Mouse (Mus musculus): ENCODE measurements around the gene Suz12.

Suz12 gene

DNA sequence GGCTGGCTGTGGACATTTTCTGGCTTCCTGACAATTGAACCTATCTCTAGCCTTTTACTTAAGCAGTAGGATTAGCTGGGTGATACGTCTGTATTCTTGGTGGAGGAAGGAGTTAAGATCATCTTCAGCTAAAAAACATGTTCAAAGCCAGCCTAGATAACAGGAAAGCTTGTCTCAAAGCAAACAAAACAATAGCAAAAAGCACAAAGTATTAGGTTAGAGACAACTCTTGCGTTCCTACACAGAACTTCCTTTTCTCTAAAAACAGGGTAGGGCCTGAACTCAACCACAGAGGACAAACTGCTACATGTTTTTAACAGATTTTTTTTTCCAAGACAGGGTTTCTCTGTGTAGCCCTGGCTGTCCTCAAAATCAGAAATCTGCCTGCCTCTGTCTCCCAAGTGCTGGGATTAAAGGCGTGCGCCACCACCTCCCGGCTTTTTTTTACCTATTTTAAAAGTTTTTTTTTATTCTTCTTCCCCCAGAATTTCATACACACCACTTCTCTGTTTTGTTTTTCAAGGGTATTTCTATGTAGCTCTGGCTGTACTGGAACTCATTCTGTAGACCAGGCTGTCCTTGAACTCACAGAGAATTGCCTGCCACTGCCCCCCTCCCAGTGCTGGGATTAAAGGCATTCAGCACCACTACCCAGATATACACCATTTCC, 82.8 kb downstream of the Suz12 start:
- no peak for DNase-seq (ENCODE audit: low read depth)

GRCm38 (mm10) chr11:80077784-80078545, 85.1 kb downstream of the Suz12 start:
- DNase-seq (ENCODE audit: low read depth): no peak

GRCm38 (mm10) chr11:80078831-80079230, 85.9 kb downstream of the Suz12 start:
- peak; percentile 67 for DNase-seq (ENCODE audit: low read depth)

- no peak for DNase-seq (ENCODE audit: low read depth)
These were observed 86.8 kb downstream of the Suz12 start for GRCm38 (mm10) chr11:80079751-80080150.

DNA sequence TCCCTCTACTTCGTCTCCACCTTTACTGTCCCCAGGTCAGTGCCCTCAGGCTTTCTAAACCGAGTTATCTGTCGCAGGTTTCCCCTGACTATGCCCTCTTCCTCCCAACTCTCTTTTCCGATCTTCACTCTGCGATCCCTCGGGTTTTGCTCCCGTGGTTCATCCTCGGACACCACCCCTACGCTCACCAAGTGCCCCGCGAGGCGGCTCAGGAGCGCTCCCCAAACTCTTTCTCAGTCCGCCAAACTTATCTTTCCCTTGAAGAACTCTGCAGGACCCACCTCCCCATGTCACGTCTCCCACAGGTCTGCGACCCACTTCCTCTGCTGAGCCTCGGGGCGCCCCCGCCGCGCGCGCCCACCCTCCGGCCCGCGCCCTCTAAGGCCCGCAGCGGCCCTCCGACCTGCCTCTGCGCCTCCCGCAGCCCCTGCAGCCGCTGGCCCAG, 87.5 kb downstream of the Suz12 start:
- DNase-seq (ENCODE audit: low read depth): peak; percentile 43

DNA sequence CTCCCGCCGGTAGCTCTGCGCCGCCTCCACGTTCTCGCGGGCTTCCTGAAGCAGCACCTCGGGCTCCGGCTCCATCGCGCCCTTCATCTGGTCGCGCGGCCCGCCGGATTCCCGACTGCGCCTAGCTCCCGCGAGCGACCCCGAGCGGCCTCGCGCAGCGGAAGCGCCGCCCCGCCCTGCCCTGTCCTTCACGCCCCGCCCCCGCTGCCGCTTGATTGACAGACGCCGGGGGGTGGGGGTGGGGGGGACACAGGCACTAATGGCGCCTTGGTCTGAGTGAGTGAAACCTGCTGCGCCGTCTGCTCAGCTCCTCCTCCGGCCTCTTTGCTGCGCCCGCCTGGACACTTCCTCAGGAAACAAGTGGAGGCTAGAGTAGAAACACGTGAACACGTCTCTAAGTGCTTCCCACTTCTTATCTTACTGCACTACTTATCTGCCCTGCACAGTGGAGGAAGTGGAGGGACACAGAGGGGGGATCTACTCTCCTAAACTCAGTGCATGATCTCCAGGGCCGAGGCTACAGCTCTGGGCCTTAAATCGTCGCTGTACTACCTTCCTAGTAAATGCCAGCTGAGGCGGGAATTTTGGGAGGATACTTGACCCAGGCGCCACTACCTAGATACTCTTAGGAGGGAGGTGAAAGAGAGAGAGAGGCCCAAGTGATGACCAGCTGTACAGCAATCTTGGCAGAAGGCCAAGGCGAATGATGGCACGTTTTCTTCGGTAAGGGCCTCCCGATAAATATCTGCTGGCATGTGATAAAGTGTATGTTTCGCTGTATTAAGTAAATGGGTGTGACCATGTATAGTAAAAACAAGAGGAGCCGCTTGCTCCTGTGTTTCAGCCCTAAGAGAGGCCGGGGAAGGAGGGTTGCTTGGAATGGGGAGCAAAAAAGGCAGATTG, 88.2 kb downstream of the Suz12 start, which contains the start of gene Crlf3:
Crlf3 (minus strand) TSS at position 166 of the 903 bp plus-strand sequence.
- DNase-seq (ENCODE audit: low read depth): peak; percentile 99

- no peak for DNase-seq (ENCODE audit: low read depth)
These were observed 88.9 kb downstream of the Suz12 start for GRCm38 (mm10) chr11:80081786-80082319.
